Mouse (Mus musculus): ENCODE results near the gene Wbp2nl.

DNA sequence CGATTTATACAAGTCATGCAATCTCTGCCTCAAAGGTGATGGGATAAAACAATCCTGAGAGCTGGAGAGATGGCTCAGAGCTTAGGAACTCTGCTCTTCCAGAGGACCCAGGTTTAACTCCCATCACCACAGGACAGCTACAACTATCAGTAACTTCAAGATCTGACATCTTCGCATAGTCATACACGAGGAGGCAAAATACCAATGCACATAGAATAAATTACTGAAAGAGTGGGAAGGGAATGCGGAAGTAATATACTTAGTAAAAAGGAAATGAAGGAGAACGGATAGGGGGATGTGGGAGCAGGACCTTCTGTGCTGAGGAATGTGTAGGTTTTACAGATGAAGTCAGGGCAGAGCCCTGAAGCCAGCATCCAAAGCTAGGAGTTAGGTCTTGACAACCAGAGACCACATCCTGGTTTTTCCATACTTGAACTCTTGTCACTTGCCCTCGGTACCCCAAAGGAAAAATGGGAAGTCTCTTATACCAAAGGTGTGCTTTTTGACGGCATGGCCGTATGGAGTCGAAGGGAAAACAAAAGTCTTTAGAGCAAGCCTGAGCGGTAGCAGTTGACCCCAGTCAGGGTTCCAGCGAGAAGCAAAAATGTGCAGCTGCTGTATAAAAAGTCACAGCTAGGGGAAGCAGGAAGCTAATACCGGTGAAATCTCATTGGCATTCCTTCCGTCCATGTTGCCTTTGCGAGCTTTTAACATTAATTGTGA lies 48.0 kb downstream of the Wbp2nl start:
- peak; percentile 18; the same call in 1 of the 2 replicates for TF ChIP-seq CTCF (IDR thresholded peaks at IDR 0.05; ENCODE audit: low read depth)
- no peak for TF ChIP-seq EP300 (IDR thresholded peaks at IDR 0.05; ENCODE audit: low read depth)
